12 mouse cellular contexts compared by ENCODE assay signal in genomic region chr2:109896311-109896710, GRCm38 (mm10). TPM values are rescaled to one million over a fixed set of nuclear protein-coding genes. Genes with fewer than 3 reads are reported as not detected.
DNase-seq lines count a peak whose midpoint lies in the region; ATAC-seq and TF ChIP-seq lines count a peak whose summit lies in the region.
"Had no signal": no experiment of that assay in that cellular context is flagged by ENCODE, and none has a peak within 500 bp of the region (broad histone marks: within the 10 kb centered on the region; RNA-seq: fewer than 3 reads in every experiment).

No protein-coding gene starts in this region.

- intact Hi-C loops in gastrocnemius, adult 2 months (cut with DNase I), result no loop called here
- intact Hi-C loops in gastrocnemius, postnatal 14 days (cut with DNase I; ENCODE audit: low total_unique reads), result no loop called here

- H3K4me2 ChIP-seq in stomach, postnatal 0 days (replicated peaks; ENCODE audit: low read depth), result no peak overlapping the region

- TF ChIP-seq CTCF in gastrocnemius, adult 2 months (IDR thresholded peaks at IDR 0.05), result peak; percentile 51
- no peak for TF ChIP-seq CTCF in lung, adult 2 months (IDR thresholded peaks at IDR 0.05; ENCODE audit: insufficient read depth, low read length)
- TF ChIP-seq CTCF in stomach, postnatal 0 days (IDR thresholded peaks at IDR 0.05; ENCODE audit: low read depth), result peak; percentile 57

- H3K9me3 ChIP-seq in stomach, postnatal 0 days (ENCODE audit: control insufficient read depth, low read length), result no peaks in the 10 kb centered on the region

- 0 out of 2 replicates have a peak, but pooled peaks have one; percentile 50 for ATAC-seq in granulocyte monocyte progenitor cell, adult 5-6 weeks (replicated peaks; ENCODE audit: poor library complexity, severe bottlenecking)
- no peak for ATAC-seq in stomach, postnatal 0 days (ENCODE audit: low FRiP score, low TSS enrichment)

- no peak overlapping the region for H3K4me3 ChIP-seq in gastrocnemius, adult 2 months
- no peak overlapping the region for H3K4me3 ChIP-seq in lung, adult 2 months (replicated peaks; ENCODE audit: extremely low read depth, low read depth, low read length)
- H3K4me3 ChIP-seq in stomach, postnatal 0 days (ENCODE audit: low read depth, low read length), result no peak overlapping the region

- no peak for TF ChIP-seq EP300 in stomach, postnatal 0 days (optimal IDR thresholded peaks at IDR 0.05)

- H3K4me1 ChIP-seq in lung, adult 2 months (ENCODE audit: control insufficient read depth, insufficient read depth, low read length), result peaks cover 3% of the 10 kb centered on the region
- peaks cover 3% of the 10 kb centered on the region; the same call in 1 of the 2 replicates for H3K4me1 ChIP-seq in stomach, postnatal 0 days (replicated peaks; ENCODE audit: control insufficient read depth, insufficient read depth)

- H3K27me3 ChIP-seq in stomach, postnatal 0 days (ENCODE audit: control insufficient read depth, insufficient read depth, low read length), result no peaks in the 10 kb centered on the region

- WGBS in lung, adult 2 months, result 75% methylated on average over 7 of the region's 7 CpGs
- 78% methylated on average over 7 of the region's 7 CpGs for WGBS in stomach, postnatal 0 days

- no peak overlapping the region for H3K27ac ChIP-seq in gastrocnemius, adult 2 months
- H3K27ac ChIP-seq in stomach, postnatal 0 days (replicated peaks), result no peak overlapping the region
- H3K27ac ChIP-seq: macrophage had no signal

- peaks cover 23% of the 10 kb centered on the region for H3K36me3 ChIP-seq in stomach, postnatal 0 days (ENCODE audit: control insufficient read depth, insufficient read depth, low read length)

- no peak for TF ChIP-seq POLR2A in lung, adult 2 months (IDR thresholded peaks at IDR 0.05; ENCODE audit: borderline replicate concordance, extremely low read depth, low read depth, low read length)

- no peak for DNase-seq in gastrocnemius, adult 2 months
- no peak for DNase-seq in gastrocnemius, postnatal 14 days
- DNase-seq in lung, postnatal 36 days, result peak; percentile 8
- no peak for DNase-seq in lung, adult 2 months
- DNase-seq in stomach, postnatal 0 days (ENCODE audit: low spot score), result no peak
- DNase-seq in urinary bladder, postnatal 4 days (ENCODE audit: low spot score in 2 of 2), result no peak
- DNase-seq in spleen, adult 12 weeks (ENCODE audit: low spot score), result no peak
- DNase-seq: embryo, embryonic 11 days; gastrocnemius, postnatal 25 days; kidney, adult 18-20 months had no signal

- no peak overlapping the region for H3K9ac ChIP-seq in stomach, postnatal 0 days (ENCODE audit: low read length)

RNA-seq across cellular contexts. Expression of gene Lin7c, which starts 5.7 kb away (rescaled TPM):
- total RNA-seq in gastrocnemius, adult 2 months (2021), result 10 to 100 TPM; 27.5 to 32.9 TPM
- total RNA-seq in gastrocnemius, postnatal 14 days (2021), result 10 to 100 TPM; 21.3 to 22.7 TPM
- 6.3 and 12.5 TPM in 2 replicates for polyA plus RNA-seq in lung, adult 2 months (2012; rRNA removed)
- 42.1 and 50.6 TPM in 2 replicates for total RNA-seq in granulocyte monocyte progenitor cell, adult 5-6 weeks (2014; fragmentation: Nextera tagmentation)
- 85.5 and 114 TPM in 2 replicates for total RNA-seq in granulocyte monocyte progenitor cell, adult 5-6 weeks (2017)
- polyA plus RNA-seq in stomach, postnatal 0 days (2015; fragmentation: Nextera tagmentation; extraction: Ambion mirVana), result 36.1 and 38.4 TPM in 2 replicates

RNA-seq across cellular contexts. Expression of gene Lgr4, which starts 21.1 kb away (rescaled TPM):
- total RNA-seq in gastrocnemius, adult 2 months (2021), result 10 to 100 TPM; 28.9 to 30.4 TPM
- total RNA-seq in gastrocnemius, postnatal 14 days (2021), result 10 to 100 TPM; 17.3 to 18.8 TPM
- 5.1 and 6.6 TPM in 2 replicates for polyA plus RNA-seq in lung, adult 2 months (2012; rRNA removed)
- total RNA-seq in granulocyte monocyte progenitor cell, adult 5-6 weeks (2014; fragmentation: Nextera tagmentation), result 0.80 and 2.5 TPM in 2 replicates
- 0.72 and 1.9 TPM in 2 replicates for total RNA-seq in granulocyte monocyte progenitor cell, adult 5-6 weeks (2017)
- 15.0 and 16.0 TPM in 2 replicates for polyA plus RNA-seq in stomach, postnatal 0 days (2015; fragmentation: Nextera tagmentation; extraction: Ambion mirVana)

Comparison
In these comparisons a context has a peak if more than half of its experiments do, and no peak if none do; other contexts are left out.
1. RNA of gene Lgr4, which starts 21.1 kb away (total RNA-seq): 28.9 to 30.4 TPM in gastrocnemius, adult 2 months and 17.3 to 18.8 TPM in gastrocnemius, postnatal 14 days; 0.72 to 2.5 TPM in granulocyte monocyte progenitor cell, adult 5-6 weeks; every median in the first group is over 4 times any median in the second.